Mouse (Mus musculus) urinary bladder, postnatal 4 days (tissue): ENCODE results near the gene Fgfbp1.

Experiments used
- DNase-seq, 2 experiments: peaks; one replicate each; pipeline ENCODE4 v3.0.0; 2021 to 2022; ENCODE audit warnings: low spot score in 2 of 2

Gene Fgfbp1

DNA sequence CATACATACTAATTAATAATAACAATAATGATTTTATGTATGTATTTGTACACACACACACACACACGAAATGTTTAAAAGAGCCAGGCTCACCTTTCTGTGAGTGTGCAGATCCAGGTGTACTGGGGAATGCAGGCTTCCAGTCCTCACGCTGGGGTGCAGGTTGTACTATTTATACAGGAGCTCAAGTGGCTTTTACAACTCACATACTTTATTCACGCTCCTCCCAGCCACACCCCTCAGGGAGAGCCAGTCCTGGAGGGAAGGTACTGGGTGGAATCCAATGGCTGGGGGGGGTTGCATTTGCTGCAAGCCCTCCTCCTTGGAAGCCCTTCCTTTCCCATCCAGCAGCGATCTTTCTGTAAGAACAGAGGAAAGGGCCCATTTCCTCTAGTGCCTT lies at the start of gene Fgfbp1:
TSS of gene Fgfbp1 (minus strand) at position 160 of the 400 bp plus-strand sequence.
- no peak for DNase-seq

DNA sequence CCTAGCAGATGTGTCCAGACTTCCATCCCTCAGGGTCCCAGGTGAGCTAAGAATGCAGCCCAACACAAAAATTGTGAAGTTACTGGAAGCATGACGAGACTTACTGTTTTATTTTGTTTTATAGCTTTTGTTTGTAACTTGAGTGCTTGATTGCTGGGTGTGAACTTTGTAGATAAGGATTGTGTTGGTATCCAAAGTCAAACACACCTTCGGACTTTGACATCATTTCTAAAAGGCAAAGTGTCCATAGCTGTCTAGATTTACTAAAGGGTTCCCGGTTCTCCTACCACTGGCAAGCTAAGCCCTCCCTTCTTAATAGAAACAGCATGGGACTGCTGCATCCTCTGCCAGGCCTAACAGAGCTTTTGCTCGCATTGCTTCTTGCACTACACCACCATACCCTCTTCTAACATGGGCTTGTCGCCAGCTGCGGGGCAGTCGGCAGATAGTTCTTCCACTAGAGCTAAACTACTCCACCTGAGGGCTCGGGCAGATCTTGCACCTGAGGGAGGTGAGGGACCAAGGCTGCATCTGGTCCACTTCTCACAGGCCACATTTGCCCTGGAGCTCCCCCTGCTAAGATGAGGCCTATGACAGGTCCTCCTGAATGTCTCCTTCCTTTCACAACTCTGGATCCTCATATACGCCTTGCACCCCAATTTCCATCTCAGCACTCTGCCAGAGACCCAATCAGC lies 16.9 kb upstream of the Fgfbp1 start:
- no peak for DNase-seq

DNA sequence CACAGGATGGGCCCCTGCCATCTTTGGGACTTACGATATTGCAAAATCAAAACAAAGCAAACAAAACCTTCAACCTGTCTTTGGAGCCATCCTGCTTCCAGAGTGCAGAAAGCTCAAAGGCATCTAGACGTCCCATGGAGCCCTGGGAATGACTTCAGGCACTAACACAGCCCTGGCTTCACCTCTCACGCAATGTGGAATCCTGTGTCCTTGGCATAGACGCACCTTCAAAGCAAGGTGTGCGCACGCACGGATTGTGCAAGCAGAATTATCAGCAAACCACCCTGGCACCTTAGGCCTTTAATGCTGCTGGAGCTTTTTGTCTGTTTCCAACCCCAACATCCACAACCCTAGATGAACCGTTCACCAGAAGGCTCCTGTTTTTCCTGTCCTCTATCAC lies 16.0 kb upstream of the Fgfbp1 start:
- no peak for DNase-seq

DNA sequence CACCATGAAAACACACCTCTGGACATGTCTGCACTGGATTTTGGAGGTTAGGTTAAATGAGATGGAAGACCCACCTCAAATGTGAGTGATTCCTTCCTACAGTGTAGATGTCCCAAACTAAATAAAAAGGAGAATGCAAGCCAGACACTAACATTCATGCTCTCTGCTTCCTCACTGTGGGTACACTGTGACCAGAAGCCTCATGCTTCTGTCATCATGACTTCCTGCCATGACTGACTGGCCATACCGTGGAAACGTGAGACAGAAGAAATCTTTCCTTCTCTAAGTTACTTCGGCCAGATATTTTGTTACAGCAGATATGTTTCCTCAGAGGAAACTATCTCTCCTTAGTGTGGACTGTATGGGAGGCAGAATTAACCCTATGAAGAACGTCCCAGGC lies 14.6 kb upstream of the Fgfbp1 start:
- no peak for DNase-seq

DNA sequence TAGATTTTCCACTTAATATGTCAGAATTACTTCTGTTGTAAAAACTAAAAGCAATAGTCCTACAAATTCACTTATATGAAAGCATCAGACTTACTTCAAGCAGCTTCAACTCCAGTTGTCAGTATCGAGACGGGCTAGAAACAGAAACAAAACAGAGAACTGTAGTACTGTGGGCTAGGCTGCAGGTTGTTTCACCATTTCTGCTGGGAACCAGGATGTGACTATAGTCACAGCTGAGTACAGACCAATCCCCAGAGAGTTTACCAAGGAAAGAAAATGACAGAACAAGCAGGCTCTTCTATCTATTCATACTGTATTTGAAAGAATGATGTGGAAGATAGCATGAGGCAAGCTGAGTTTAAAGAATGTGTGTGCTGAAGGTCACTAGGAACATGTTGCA lies 13.4 kb upstream of the Fgfbp1 start:
- DNase-seq = no peak

DNA sequence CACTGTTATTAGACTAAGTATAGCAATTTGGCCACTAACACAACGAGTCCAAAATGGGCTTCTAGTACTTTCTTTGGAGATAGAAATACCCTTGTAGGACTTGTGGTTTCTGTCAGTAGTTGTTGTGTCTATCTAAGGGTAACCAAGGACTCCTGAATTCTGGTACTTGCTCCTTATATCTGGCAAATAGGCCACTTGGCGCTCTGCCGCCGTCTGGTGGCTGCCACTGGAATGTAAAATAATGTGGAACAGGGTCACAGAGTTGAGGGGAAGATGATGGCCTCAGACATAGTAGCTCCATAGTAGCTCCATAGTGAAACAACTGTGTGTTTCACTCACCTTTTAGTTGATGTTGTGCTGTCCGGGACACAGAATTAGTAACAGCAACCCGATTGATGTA lies 8.7 kb upstream of the Fgfbp1 start:
- DNase-seq = no peak

DNA sequence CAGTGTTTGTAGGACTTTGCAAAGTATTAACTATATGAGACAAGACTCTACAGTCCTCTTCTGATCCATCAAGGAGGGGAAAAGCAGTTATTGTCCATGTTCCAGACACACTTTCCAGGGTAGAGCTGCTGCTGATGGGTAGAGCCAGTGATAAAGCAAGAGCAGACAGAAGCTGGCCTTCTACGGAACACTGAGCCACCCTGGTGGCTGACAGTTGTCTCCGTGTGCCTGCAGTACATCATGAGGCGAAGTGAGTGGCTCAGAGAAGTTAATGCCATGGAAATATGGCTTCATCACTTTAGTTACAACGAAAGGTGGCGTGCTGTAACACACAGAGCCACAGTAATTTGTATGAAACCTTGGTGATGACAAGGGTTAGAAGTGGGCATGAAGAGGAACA lies 7.4 kb upstream of the Fgfbp1 start:
- DNase-seq = no peak

DNA sequence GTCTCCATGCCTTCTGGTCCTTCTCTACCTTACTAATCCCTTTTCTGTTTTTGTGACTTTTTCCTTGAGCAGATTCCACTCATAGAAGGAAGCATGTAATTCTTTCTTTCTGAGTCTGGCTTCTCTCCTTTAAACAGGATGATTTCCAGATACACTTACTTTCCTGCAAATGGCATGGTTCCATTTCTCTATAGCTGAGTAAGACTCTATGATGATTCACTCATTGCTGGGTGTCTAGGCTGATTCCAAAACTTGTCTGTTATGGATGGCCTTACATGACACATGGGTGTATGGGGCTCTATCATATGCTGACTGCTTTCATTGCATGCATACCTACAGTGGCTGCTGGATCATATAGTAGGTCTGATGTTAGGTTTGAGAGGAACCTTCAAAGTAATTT lies 4.6 kb upstream of the Fgfbp1 start:
- DNase-seq = no peak

DNA sequence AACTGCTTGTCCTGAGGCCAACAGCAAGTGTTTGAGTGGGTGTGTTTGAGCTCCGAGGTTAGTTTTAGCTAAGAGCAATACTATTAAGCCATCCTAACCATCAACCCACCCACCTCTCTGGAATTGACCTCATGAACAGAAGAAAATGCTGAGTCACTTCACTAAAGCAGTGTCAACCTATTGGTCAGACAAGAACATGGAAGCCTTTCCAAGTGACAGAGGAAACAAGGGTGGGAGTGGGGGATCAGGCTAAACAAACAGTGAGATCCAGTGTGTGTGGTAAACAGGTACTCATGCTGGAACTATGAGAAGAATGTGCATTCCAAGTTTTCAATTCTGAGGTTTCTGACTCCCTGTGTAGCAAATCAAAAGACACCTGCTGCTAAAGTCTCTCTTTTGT lies 1.3 kb upstream of the Fgfbp1 start:
- DNase-seq = no peak

DNA sequence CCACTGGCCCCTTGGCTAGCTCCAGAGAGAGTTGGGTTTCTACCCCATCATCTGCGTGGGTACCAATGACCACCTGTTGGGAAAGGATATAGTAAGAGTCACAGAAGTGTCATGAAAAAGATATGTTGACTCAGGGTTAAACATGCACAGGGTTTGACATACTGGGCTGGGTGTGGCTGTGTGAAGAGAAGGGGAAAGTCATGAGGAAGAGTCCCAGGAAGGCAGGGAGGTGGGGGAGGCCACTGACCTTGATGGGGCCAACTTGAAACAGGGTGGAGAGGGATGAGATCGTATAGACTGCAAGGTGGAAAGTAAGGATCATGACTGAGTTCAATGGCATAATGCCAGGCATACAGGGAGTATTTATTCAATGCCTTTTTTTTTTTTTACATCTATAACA lies 1.2 kb downstream of the Fgfbp1 start:
- no peak for DNase-seq

DNA sequence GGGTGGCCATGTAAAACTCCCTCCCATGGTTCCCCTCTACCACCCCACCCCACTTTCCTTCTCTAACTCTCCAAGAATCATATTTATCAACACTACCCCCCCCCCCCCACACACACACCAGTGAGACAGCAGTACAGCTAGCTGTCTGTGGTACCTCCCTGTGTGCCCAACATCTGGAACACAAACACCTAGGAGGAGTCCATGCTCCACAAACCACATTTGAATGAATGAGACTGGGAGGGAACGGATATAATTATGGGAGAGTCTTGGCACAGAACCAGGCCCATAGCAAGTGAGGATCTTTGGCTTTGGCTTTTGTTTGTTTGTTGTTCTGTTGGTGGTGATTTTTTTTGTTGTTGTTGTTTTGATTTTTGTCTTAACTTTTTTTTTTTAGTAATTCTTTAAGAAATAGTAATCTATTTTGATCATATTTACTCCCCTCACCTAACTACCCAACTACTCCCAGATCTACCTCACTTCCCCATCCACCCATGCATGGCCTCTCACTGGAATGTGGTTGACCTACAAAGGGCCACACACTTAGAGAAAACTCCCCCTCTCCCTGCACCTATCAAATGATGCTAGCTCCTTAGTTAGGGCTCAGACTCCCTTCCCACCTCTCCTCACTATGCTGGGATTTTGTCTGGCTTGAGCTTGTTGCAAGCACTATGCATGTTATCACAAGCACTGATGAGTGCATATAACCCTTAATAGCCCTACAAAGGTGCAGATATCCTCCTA lies 4.6 kb downstream of the Fgfbp1 start:
- DNase-seq = no peak

DNA sequence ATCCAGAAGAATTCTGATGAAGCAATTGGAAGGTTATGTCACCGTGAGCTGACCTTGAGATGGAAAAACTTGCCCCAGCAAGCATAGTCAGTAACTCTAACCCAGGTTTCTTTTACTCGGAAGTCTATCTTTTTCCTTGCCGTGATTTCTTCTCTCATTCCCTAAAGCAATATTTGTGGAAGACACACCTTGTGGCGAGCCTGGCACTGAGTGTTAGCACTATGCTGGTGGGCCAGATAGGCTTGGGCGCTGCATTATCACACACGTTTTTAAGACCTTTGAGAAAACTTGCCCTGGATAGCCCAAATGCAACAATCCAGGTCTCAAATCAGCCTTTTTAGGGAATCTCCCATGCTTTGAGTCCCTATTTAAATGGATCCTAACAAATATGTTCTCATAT lies 7.4 kb downstream of the Fgfbp1 start:
- DNase-seq = no peak

DNA sequence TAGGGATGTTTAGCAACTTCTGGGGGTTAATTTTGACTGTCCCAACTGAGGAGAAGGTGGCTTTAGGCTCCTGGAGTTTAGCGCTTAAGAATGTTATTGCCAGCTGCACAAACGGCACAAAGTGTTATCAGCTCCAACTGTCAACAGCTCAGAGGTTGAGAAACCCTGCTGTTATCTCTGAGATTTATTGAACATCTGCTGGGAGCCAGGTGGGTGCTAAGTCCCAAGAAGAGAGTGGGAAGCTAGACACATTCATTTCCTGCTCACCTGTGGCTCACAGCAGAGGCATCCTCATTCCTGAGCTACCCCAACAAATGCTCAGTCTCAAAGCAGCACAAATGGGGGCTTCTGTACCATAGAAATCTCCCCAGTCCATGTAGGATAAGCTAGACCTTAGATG lies 10.4 kb downstream of the Fgfbp1 start:
- DNase-seq = no peak

DNA sequence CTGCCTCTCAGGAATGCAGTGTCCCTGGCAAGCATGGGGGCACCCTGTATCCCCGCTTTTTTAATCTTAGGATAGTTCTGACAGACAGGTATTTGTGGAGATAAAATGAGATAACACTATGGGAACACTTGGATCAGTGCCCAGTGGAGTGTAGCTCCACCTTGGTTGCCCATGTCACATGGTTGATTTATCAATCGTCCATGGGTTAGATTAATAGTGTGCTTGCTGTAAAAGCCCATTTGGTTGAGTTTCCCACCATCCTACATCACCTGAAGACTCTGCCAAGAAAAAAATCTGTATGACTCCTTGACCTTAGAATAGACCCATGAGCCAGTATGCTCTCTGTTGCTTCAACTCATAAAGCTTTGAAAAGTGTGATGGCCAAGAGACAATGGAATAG lies 11.0 kb downstream of the Fgfbp1 start:
- no peak for DNase-seq

DNA sequence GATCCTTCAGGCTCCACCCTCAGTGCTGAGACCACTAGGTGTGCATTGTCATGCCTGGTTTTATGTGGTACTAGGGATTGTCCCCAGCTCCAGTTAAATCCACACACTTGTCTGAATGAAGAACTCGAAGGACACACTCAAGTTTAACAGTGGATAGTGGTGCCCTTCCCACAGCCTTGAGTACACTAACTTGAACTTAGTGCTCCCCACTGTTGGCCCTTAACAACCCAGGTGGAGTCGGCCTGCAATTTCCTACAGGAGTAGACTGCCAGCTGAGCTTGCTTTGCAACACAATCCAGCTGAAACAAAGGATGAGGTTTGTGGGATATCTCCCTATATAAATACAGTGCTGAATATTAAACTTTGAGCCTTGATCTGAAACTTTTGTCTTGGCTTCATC lies 12.9 kb downstream of the Fgfbp1 start:
- no peak for DNase-seq

DNA sequence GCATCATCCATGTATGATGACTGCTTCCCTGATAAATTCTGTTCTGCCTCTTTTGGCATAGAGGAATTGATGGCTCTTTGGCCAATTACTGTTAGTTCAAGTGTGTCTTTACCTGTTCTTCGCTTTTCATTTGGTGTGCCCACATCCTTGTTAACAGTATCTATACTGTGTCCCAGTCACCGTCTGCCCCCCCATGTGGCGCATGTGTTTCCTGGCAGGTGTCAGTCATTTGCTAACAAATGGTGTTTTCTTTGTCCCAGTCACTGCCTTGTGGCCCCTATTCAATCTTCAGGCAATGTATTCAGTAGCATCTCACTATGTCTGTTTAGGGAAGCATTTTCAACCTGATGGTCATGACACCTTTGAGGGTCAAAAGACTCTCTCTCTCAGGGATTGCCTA lies 20.5 kb downstream of the Fgfbp1 start:
- no peak for DNase-seq

DNA sequence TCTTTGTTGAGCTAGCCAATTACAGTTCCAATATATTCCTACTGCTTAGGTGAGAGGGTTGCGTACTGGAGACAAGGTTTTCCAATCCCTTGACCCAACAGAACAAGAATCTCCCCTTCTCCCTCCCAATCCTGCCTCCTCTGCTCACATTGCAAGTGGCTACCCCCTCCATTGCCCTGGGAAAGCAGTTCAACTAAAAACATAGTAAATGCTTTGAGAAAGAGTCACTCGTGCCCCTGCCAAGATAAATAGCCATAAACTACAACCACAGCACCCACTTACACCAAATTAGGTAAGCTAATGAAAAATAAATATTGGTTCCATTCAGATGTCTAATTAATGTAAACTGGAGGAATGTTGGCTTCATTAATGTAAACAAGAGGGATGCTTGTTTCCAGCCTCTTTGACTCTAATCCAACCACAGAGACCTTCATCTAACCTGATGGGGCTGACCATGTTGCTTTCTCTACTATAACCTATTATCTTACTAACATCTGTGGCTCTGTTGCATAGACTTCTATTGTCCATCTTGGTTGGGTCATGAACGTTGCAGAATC lies 21.6 kb downstream of the Fgfbp1 start:
- DNase-seq = no peak

DNA sequence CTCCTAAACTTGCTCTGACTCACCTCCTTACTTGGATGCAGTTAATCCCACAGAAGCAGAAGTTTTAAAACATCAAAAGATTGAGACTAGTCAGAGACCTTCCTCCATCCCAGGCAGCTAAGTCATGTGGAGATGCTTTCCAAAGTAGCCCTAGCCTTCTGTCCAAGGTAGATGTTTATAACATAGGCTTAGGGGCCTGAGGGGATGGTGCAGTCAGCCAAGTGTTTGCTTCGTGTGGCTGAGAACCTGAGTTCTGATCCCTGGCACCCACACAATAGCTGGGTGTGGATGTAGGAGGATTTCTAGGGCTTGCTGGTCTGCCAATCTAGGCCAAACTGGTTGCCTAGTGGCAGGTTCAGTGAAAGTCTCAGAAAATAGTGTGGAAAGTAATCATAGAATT lies 28.3 kb downstream of the Fgfbp1 start:
- DNase-seq = no peak

DNA sequence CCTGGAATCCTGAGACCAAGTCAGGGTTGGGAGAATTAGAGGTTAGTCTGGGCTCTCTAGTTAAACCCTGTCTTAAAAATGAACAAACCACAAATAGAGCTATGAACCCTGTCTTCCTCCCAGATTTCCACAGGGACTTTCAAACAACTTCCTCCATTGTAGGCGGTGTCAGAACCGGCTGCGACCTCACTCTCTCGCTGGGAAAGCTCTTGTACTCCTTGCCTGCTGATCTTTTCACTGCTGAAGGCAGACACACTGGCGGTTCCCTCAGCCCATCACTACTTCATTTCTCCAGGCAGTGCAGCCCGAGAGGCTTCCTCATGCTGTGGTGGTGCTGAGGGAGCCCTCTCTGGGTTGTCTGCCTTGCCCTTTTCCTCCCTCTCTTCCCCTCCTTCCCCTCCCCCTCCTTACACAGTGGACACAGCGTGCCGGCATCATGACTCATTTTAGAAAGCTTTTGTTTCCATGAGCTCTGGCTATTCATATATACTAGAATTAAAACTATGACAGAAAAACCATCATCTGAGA lies 32.8 kb downstream of the Fgfbp1 start:
- DNase-seq = peak in 1 of 2 experiments; percentile 17

DNA sequence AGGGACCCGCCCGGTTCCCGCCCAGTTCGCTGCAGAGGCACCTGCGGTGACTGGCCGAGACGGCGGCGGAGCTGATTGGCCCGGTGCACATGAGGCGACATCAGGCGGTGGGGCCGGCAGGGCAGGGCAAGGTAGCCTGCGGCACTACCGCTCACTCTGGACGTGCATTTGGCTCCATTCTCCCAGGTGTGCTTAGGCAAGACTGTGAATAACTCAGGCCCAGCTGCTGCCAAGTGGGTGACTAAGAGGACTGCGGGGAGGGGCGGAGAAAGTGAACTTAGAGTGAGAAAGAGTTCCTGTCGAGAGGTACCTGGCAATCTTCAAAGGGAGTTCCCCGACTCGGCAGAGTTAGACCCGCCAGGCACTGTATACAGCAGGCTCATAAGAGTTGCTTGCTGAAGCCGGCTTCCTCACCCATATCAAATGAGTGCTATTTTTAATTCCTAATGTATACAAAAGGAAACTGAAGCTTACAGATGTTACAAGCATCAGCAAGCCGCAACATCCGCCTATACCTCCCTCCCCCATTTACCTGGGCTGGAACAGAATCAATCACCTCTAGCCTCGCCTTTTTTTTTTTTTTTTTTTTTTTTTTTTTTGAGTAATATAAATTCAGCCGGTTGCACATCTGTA lies 33.4 kb downstream of the Fgfbp1 start:
- peak; percentile 73 to 79 for DNase-seq

DNA sequence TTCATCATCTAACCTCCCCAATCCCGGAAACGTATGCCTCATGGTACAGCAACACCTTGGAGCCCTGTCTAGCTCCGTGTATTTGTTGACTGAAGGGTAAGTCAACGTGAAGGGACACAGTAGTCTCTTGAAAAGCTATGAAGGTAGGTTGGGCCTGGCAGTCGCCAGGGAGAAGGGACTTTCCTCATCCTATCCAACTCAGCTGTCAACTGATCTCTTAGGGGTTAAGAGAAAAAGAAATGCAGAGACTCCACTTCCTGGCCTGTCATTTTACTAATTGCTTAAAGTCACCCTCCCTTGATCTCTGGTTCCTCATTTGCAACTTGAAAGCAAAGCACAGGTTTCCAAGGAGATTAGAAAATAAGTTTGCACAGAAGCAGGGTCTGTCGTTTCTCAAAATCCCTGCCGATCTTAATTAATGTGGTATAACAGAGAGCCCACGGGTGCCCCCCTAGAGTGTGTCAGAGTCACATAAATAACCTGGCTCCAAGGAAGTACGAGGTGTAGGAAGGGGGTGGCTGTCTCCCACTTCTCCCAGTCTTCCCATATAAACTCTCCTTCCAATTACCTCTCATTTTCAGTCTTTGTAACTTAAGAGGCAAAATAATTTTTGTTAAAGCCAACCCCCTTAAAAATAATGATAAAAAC lies 34.1 kb downstream of the Fgfbp1 start:
- no peak for DNase-seq

DNA sequence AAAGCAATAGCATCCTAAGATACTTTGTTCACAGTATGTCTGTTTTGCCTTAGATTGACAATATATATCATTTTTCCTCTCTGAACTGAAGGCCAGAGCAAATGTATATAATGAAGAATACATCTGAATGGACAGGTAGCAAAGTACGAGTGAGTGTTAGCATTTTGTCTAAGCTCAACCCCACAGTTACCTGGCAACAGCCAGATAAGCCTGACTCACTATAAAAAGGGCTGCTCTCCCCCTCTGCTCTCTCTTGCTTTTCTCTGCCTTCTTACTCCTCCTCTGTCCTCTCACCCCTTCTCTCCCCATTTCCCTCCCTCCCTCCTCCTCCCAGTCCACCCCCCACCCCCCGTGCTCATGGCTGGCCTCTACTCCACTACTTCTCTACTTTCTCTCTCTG lies 48.3 kb downstream of the Fgfbp1 start:
- DNase-seq = no peak
